In the genomic region with DNA sequence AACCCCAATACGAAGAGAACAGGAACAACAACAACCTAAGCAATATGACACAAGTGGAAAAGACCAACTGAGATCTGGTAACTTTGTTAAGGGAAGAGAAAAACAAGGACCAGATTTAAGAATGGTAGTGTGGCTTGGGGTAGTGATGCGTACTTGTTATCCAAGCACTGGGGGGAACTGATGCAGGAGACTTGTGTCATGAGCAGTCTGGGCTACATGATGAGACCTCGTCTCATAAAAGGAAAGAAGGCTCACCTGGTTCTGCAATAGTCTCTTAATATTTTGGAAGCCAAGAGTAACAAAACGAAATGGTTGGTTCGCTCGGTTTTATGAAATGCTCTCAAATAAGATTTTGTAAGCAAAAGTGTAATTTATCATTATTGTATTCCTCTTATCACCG, we compare ENCODE assay signal across 1 mouse cellular context.
TF ChIP-seq lines count a peak whose summit lies in the region.

No protein-coding gene starts in this region.

TF ChIP-seq in CH12.LX, 34 proteins besides CTCF, POLR2A, EP300 and RAD21 (continued from another document):
- TF ChIP-seq ETS1 (conservative IDR thresholded peaks at IDR 0.05; ENCODE audit: low read depth, low read length) (no peak), ZC3H11A (IDR thresholded peaks at IDR 0.05; ENCODE audit: low read depth, low read length) (no peak), ZMIZ1 (IDR thresholded peaks at IDR 0.05; ENCODE audit: low read depth, low read length) (no peak)
